Mouse (Mus musculus) lung, embryonic 16.5 days (tissue): ENCODE measurements at regions not wholly inside any gene's neighbourhood (a gene's known extent, or its start where the extent isn't known, plus 50 kb on each side); places are given as distances from the start of the nearest gene placed in this dataset.

Experiments
- ATAC-seq: fragments of 200-750 bp; cut with Nextera tagmentation; 2 replicates; pipeline ENCODE4 v1.8.0; 2017; ENCODE audit warnings: low read depth, mild to moderate bottlenecking, moderate library complexity
- H3K27ac ChIP-seq: fragments of 300-500 bp; sonication (generic); 2 replicates; pipeline ENCODE4 v1.5.1; 2014; ENCODE audit warnings: mild to moderate bottlenecking, control low read depth, low read length
- H3K27me3 ChIP-seq: fragments of 300-500 bp; sonication (generic); 2 replicates; pipeline ENCODE4 v1.6.1; 2014; ENCODE audit warnings: low read depth, low read length, mixed read lengths; ENCODE audit not compliant: control insufficient read depth, insufficient read depth
- H3K36me3 ChIP-seq: fragments of 300-500 bp; sonication (generic); 2 replicates; pipeline ENCODE4 v1.6.1; 2014; ENCODE audit warnings: low read length; ENCODE audit not compliant: control insufficient read depth, insufficient read depth
- H3K4me1 ChIP-seq: fragments of 300-500 bp; sonication (generic); replicated peaks from 2 replicates; pipeline ENCODE4 v1.6.1; 2014; ENCODE audit warnings: low read length, mixed read lengths; ENCODE audit not compliant: control insufficient read depth, insufficient read depth
- H3K4me2 ChIP-seq: fragments of 300-500 bp; sonication (generic); 2 replicates; pipeline ENCODE4 v1.6.1; 2014; ENCODE audit warnings: low read depth, low read length, control low read depth
- H3K4me3 ChIP-seq: fragments of 300-500 bp; sonication (generic); 2 replicates; pipeline ENCODE4 v1.5.1; 2014; ENCODE audit warnings: mild to moderate bottlenecking, low read length, control low read depth
- H3K9ac ChIP-seq: fragments of 300-500 bp; sonication (generic); 2 replicates; pipeline ENCODE4 v1.6.1; 2014; ENCODE audit warnings: low read length, control low read depth
- H3K9me3 ChIP-seq: fragments of 300-500 bp; sonication (generic); 2 replicates; pipeline ENCODE4 v1.6.1; 2016; ENCODE audit warnings: low read length; ENCODE audit not compliant: control insufficient read depth
- WGBS: fragments of 180-500 bp; shearing (Covaris S2); extraction: QIAGEN DNeasy Blood & Tissue Kit; methylation state at CpG from one replicate; pipeline ENCODE4 v1.1.7; 2014; 5-methylcytosine and 5-hydroxymethylcytosine counted together

GRCm38 (mm10) chr13:31472366-31472765 lies 83.6 kb upstream of the Foxq1 start:
- Histone ChIP-seq H3K27me3 (no peaks in the 10 kb centered on the region), H3K4me1 (peaks cover 5% of the 10 kb centered on the region), H3K9me3 (no peaks in the 10 kb centered on the region), H3K36me3 (no peaks in the 10 kb centered on the region), H3K9ac (no peak overlapping the region), H3K27ac (no peak overlapping the region), H3K4me3 (no peak overlapping the region), H3K4me2 (no peak overlapping the region)
- 81% methylated on average over 5 of the region's 5 CpGs for WGBS
- ATAC-seq, result no peak

GRCm38 (mm10) chr13:31472804-31473203 lies 83.1 kb upstream of the Foxq1 start:
- Histone ChIP-seq H3K4me1 (peaks cover 5% of the 10 kb centered on the region), H3K9ac (no peak overlapping the region), H3K27ac (no peak overlapping the region), H3K36me3 (no peaks in the 10 kb centered on the region), H3K27me3 (no peaks in the 10 kb centered on the region), H3K9me3 (no peaks in the 10 kb centered on the region), H3K4me2 (no peak overlapping the region), H3K4me3 (no peak overlapping the region)
- WGBS, result 53% methylated on average over 4 of the region's 4 CpGs
- ATAC-seq, result no peak

- Histone ChIP-seq H3K9me3 (no peaks in the 10 kb centered on the region), H3K27ac (no peak overlapping the region), H3K4me2 (no peak overlapping the region), H3K4me1 (peaks cover 5% of the 10 kb centered on the region), H3K9ac (no peak overlapping the region), H3K27me3 (no peaks in the 10 kb centered on the region), H3K4me3 (no peak overlapping the region), H3K36me3 (no peaks in the 10 kb centered on the region)
- ATAC-seq, result no peak
- WGBS, result 84% methylated on average over 1 of the region's 1 CpGs
These were observed 82.7 kb upstream of the Foxq1 start for GRCm38 (mm10) chr13:31473275-31473674.

GRCm38 (mm10) chr13:31475845-31476244 lies 80.1 kb upstream of the Foxq1 start:
- Histone ChIP-seq H3K36me3 (no peaks in the 10 kb centered on the region), H3K9ac (no peak overlapping the region), H3K27ac (no peak overlapping the region), H3K27me3 (no peaks in the 10 kb centered on the region), H3K4me2 (no peak overlapping the region), H3K4me1 (peaks cover 5% of the 10 kb centered on the region), H3K9me3 (no peaks in the 10 kb centered on the region), H3K4me3 (no peak overlapping the region)
- 40% methylated on average over 3 of the region's 3 CpGs for WGBS
- peak; percentile 97 for ATAC-seq

- H3K4me2 ChIP-seq, result no peak overlapping the region
- no peak for ATAC-seq
- no peaks in the 10 kb centered on the region for H3K27me3 ChIP-seq
- H3K4me1 ChIP-seq, result peaks cover 5% of the 10 kb centered on the region
- H3K36me3 ChIP-seq, result no peaks in the 10 kb centered on the region
- WGBS, result 45% methylated on average over 1 of the region's 1 CpGs
- H3K9me3 ChIP-seq, result no peaks in the 10 kb centered on the region
- no peak overlapping the region for H3K9ac ChIP-seq
- no peak overlapping the region for H3K27ac ChIP-seq
- no peak overlapping the region for H3K4me3 ChIP-seq
These were observed 78.6 kb upstream of the Foxq1 start for GRCm38 (mm10) chr13:31477171-31477867.

- Histone ChIP-seq H3K27ac (no peak overlapping the region), H3K4me3 (no peak overlapping the region), H3K36me3 (no peaks in the 10 kb centered on the region), H3K4me2 (no peak overlapping the region), H3K27me3 (no peaks in the 10 kb centered on the region), H3K9me3 (no peaks in the 10 kb centered on the region), H3K4me1 (no peaks in the 10 kb centered on the region), H3K9ac (no peak overlapping the region)
- WGBS, result 47% methylated on average over 7 of the region's 7 CpGs
- no peak for ATAC-seq
These were observed 74.7 kb upstream of the Foxq1 start for GRCm38 (mm10) chr13:31481105-31481844.

- H3K9ac ChIP-seq, result no peak overlapping the region
- no peak for ATAC-seq
- no peaks in the 10 kb centered on the region for H3K36me3 ChIP-seq
- H3K4me1 ChIP-seq, result no peaks in the 10 kb centered on the region
- H3K9me3 ChIP-seq, result no peaks in the 10 kb centered on the region
- WGBS, result 84% methylated on average over 3 of the region's 3 CpGs
- no peak overlapping the region for H3K4me2 ChIP-seq
- no peak overlapping the region for H3K4me3 ChIP-seq
- no peaks in the 10 kb centered on the region for H3K27me3 ChIP-seq
- no peak overlapping the region for H3K27ac ChIP-seq
These were observed 69.6 kb upstream of the Foxq1 start for GRCm38 (mm10) chr13:31486373-31486772.

- H3K27ac ChIP-seq, result no peak overlapping the region
- no peak overlapping the region for H3K9ac ChIP-seq
These were observed 67.7 kb upstream of the Foxq1 start for GRCm38 (mm10) chr13:31488186-31488585.

GRCm38 (mm10) chr13:31503191-31503590 lies 52.7 kb upstream of the Foxq1 start:
- WGBS, result 74% methylated on average over 10 of the region's 10 CpGs
- no peak for ATAC-seq
- H3K9me3 ChIP-seq, result no peaks in the 10 kb centered on the region
- peaks cover 3% of the 10 kb centered on the region; the same call in 1 of the 2 replicates for H3K4me1 ChIP-seq
- no peaks in the 10 kb centered on the region for H3K27me3 ChIP-seq
- no peaks in the 10 kb centered on the region for H3K36me3 ChIP-seq
- no peak overlapping the region for H3K9ac ChIP-seq
- no peak overlapping the region for H3K4me2 ChIP-seq
- no peak overlapping the region for H3K4me3 ChIP-seq
- H3K27ac ChIP-seq, result no peak overlapping the region

More at GRCm38 (mm10) chr13:31488186-31488585, 67.7 kb upstream of the Foxq1 start:
- no peak overlapping the region for H3K4me2 ChIP-seq
- no peaks in the 10 kb centered on the region for H3K9me3 ChIP-seq
- H3K4me1 ChIP-seq, result no peaks in the 10 kb centered on the region
- H3K36me3 ChIP-seq, result no peaks in the 10 kb centered on the region
- no peaks in the 10 kb centered on the region for H3K27me3 ChIP-seq
- no peak overlapping the region for H3K4me3 ChIP-seq
- ATAC-seq, result no peak
